Mouse (Mus musculus): Measurements from ENCODE around the gene Gje1. TPM values are rescaled to one million over a fixed set of nuclear protein-coding genes. Genes with fewer than 3 reads are reported as not detected.

Gene Gje1
- total RNA-seq (2014; rRNA removed) (not detected in 2 replicates), polyA plus RNA-seq (2015; fragmentation: Nextera tagmentation; extraction: Ambion mirVana) (not detected in 2 replicates)

GRCm38 (mm10) chr10:14718114-14718513 is at the start of gene Gje1:
Gene Gje1 (minus strand): TSS chr10:14718214.
- Histone ChIP-seq H3K4me2 (ENCODE audit: low read depth, low read length, poor library complexity, severe bottlenecking) (no peak within 1 kb of the TSS), H3K27ac (ENCODE audit: low read depth, low read length) (no peak within 1 kb of the TSS), H3K4me3 (ENCODE audit: low read depth, low read length) (no peak within 1 kb of the TSS), H3K36me3 (ENCODE audit: insufficient read depth, low read length) (no peaks in the 10 kb centered on the region), H3K4me1 (ENCODE audit: insufficient read depth, low read length) (no peaks in the 10 kb centered on the region), H3K9ac (replicated peaks; ENCODE audit: low read length, poor library complexity, severe bottlenecking) (no peak within 1 kb of the TSS), H3K27me3 (ENCODE audit: insufficient read depth, low read length) (no peaks in the 10 kb centered on the region), H3K9me3 (ENCODE audit: low read length) (no peaks in the 10 kb centered on the region)
- WGBS, result 56% methylated on average over 3 of the region's 3 CpGs
- ATAC-seq (ENCODE audit: low FRiP score), result no peak
- no peak for DNase-seq (ENCODE audit: low spot score)
- no peak for TF ChIP-seq CTCF (IDR thresholded peaks at IDR 0.05)

GRCm38 (mm10) chr10:14760618-14761017 is 42.6 kb upstream of the Gje1 start:
- Histone ChIP-seq H3K27ac (ENCODE audit: low read depth, low read length) (no peak overlapping the region), H3K4me3 (ENCODE audit: low read depth, low read length) (peak overlapping the region; percentile 41), H3K9ac (replicated peaks; ENCODE audit: low read length, poor library complexity, severe bottlenecking) (no peak overlapping the region), H3K4me1 (ENCODE audit: insufficient read depth, low read length) (no peaks in the 10 kb centered on the region), H3K27me3 (ENCODE audit: insufficient read depth, low read length) (no peaks in the 10 kb centered on the region), H3K36me3 (ENCODE audit: insufficient read depth, low read length) (no peaks in the 10 kb centered on the region), H3K9me3 (ENCODE audit: low read length) (no peaks in the 10 kb centered on the region), H3K4me2 (ENCODE audit: low read depth, low read length, poor library complexity, severe bottlenecking) (peak overlapping the region; percentile 88)
- 20% methylated on average over 8 of the region's 8 CpGs for WGBS
- TF ChIP-seq CTCF (IDR thresholded peaks at IDR 0.05), result no peak
- DNase-seq (ENCODE audit: low spot score), result no peak
- 0 out of 2 replicates have a peak, but pooled peaks have one; percentile 35 for ATAC-seq (ENCODE audit: low FRiP score)

GRCm38 (mm10) chr10:14759665-14760558 is 41.9 kb upstream of the Gje1 start:
- Histone ChIP-seq H3K4me2 (ENCODE audit: low read depth, low read length, poor library complexity, severe bottlenecking) (peak overlapping the region; percentile 88), H3K27ac (ENCODE audit: low read depth, low read length) (no peak overlapping the region), H3K36me3 (ENCODE audit: insufficient read depth, low read length) (no peaks in the 10 kb centered on the region), H3K27me3 (ENCODE audit: insufficient read depth, low read length) (no peaks in the 10 kb centered on the region), H3K4me3 (ENCODE audit: low read depth, low read length) (peak overlapping the region; percentile 41), H3K9me3 (ENCODE audit: low read length) (no peaks in the 10 kb centered on the region), H3K9ac (replicated peaks; ENCODE audit: low read length, poor library complexity, severe bottlenecking) (no peak overlapping the region), H3K4me1 (ENCODE audit: insufficient read depth, low read length) (no peaks in the 10 kb centered on the region)
- ATAC-seq (ENCODE audit: low FRiP score) (peak; percentile 42; the same call in 1 of the 2 replicates), DNase-seq (ENCODE audit: low spot score) (peak; percentile 12)
- no peak for TF ChIP-seq CTCF (IDR thresholded peaks at IDR 0.05)
- under 1% methylated on average over 35 of the region's 35 CpGs for WGBS

GRCm38 (mm10) chr10:14734285-14734684 is 16.3 kb upstream of the Gje1 start:
- H3K4me3 ChIP-seq (ENCODE audit: low read depth, low read length), result no peak overlapping the region
- TF ChIP-seq CTCF (IDR thresholded peaks at IDR 0.05), result peak; percentile 86
- DNase-seq (ENCODE audit: low spot score) (peak; percentile 89), ATAC-seq (ENCODE audit: low FRiP score) (no peak)
- no peak overlapping the region for H3K9ac ChIP-seq (replicated peaks; ENCODE audit: low read length, poor library complexity, severe bottlenecking)
- H3K27me3 ChIP-seq (ENCODE audit: insufficient read depth, low read length), result no peaks in the 10 kb centered on the region
- H3K36me3 ChIP-seq (ENCODE audit: insufficient read depth, low read length), result no peaks in the 10 kb centered on the region
- H3K4me2 ChIP-seq (ENCODE audit: low read depth, low read length, poor library complexity, severe bottlenecking), result no peak overlapping the region
- H3K9me3 ChIP-seq (ENCODE audit: low read length), result no peaks in the 10 kb centered on the region
- 8% methylated on average over 2 of the region's 2 CpGs for WGBS
- no peak overlapping the region for H3K27ac ChIP-seq (ENCODE audit: low read depth, low read length)
- H3K4me1 ChIP-seq (ENCODE audit: insufficient read depth, low read length), result no peaks in the 10 kb centered on the region

- WGBS, result 46% methylated on average over 9 of the region's 9 CpGs
- DNase-seq (ENCODE audit: low spot score) (no peak), ATAC-seq (ENCODE audit: low FRiP score) (no peak)
- Histone ChIP-seq H3K9me3 (ENCODE audit: low read length) (no peaks in the 10 kb centered on the region), H3K4me3 (ENCODE audit: low read depth, low read length) (no peak overlapping the region), H3K36me3 (ENCODE audit: insufficient read depth, low read length) (no peaks in the 10 kb centered on the region), H3K9ac (replicated peaks; ENCODE audit: low read length, poor library complexity, severe bottlenecking) (no peak overlapping the region), H3K4me1 (ENCODE audit: insufficient read depth, low read length) (no peaks in the 10 kb centered on the region), H3K4me2 (ENCODE audit: low read depth, low read length, poor library complexity, severe bottlenecking) (no peak overlapping the region), H3K27ac (ENCODE audit: low read depth, low read length) (no peak overlapping the region), H3K27me3 (ENCODE audit: insufficient read depth, low read length) (no peaks in the 10 kb centered on the region)
- TF ChIP-seq CTCF (IDR thresholded peaks at IDR 0.05), result no peak
Observed at GRCm38 (mm10) chr10:14725671-14726070, 7.7 kb upstream of the Gje1 start.
